Mouse (Mus musculus): ENCODE measurements at regions not wholly inside any gene's neighbourhood (a gene's known extent, or its start where the extent isn't known, plus 50 kb on each side); places are given as distances from the start of the nearest gene placed in this dataset.
"Not testable (repeated sequence)": the region's sequence is repeated elsewhere in the genome, so short reads cannot be mapped to it uniquely, and the experiment has no call there.

GRCm38 (mm10) chr5:67487965-67488409 lies 59.9 kb upstream of the Bend4 start:
- H3K36me3 ChIP-seq (ENCODE audit: control insufficient read depth, insufficient read depth, low read length) = no peaks in the 10 kb centered on the region
- peaks cover 9% of the 10 kb centered on the region; the same call in 1 of the 2 replicates for H3K4me1 ChIP-seq (ENCODE audit: control insufficient read depth, insufficient read depth, low read length)
- 17% methylated on average over 11 of the region's 11 CpGs for WGBS
- H3K9me3 ChIP-seq (ENCODE audit: control insufficient read depth, low read length) = no peaks in the 10 kb centered on the region
- peak; percentile 51; the same call in 1 of the 2 replicates for ATAC-seq (ENCODE audit: low FRiP score, low TSS enrichment)
- no peak overlapping the region for H3K27ac ChIP-seq (ENCODE audit: low read depth, low read length)
- H3K9ac ChIP-seq (ENCODE audit: low read depth, low read length) = no peak overlapping the region
- H3K4me2 ChIP-seq (replicated peaks; ENCODE audit: low read depth, low read length) = no peak overlapping the region
- no peak overlapping the region for H3K4me3 ChIP-seq (ENCODE audit: low read length)
- H3K27me3 ChIP-seq (ENCODE audit: control insufficient read depth, insufficient read depth, low read length) = no peaks in the 10 kb centered on the region

- peaks cover 11% of the 10 kb centered on the region; the same call in 1 of the 2 replicates for H3K4me1 ChIP-seq (ENCODE audit: control insufficient read depth, insufficient read depth, low read length)
- not testable (repeated sequence) for H3K4me3 ChIP-seq (ENCODE audit: low read length); ATAC-seq (ENCODE audit: low FRiP score, low TSS enrichment); H3K36me3 ChIP-seq (ENCODE audit: control insufficient read depth, insufficient read depth, low read length); H3K9ac ChIP-seq (ENCODE audit: low read depth, low read length); H3K27me3 ChIP-seq (ENCODE audit: control insufficient read depth, insufficient read depth, low read length); H3K9me3 ChIP-seq (ENCODE audit: control insufficient read depth, low read length); H3K4me2 ChIP-seq (replicated peaks; ENCODE audit: low read depth, low read length); H3K27ac ChIP-seq (ENCODE audit: low read depth, low read length)
Measured at GRCm38 (mm10) chr5:67490709-67491108, 62.6 kb upstream of the Bend4 start.

- H3K4me1 ChIP-seq (ENCODE audit: control insufficient read depth, insufficient read depth, low read length) = peaks cover 11% of the 10 kb centered on the region; the same call in 1 of the 2 replicates
- H3K36me3 ChIP-seq (ENCODE audit: control insufficient read depth, insufficient read depth, low read length) = no peaks in the 10 kb centered on the region
- H3K4me2 ChIP-seq (replicated peaks; ENCODE audit: low read depth, low read length) = no peak overlapping the region
- ATAC-seq (ENCODE audit: low FRiP score, low TSS enrichment) = peak; percentile 65; the same call in 1 of the 2 replicates
- no peak overlapping the region for H3K9ac ChIP-seq (ENCODE audit: low read depth, low read length)
- 18% methylated on average over 9 of the region's 9 CpGs for WGBS
- no peak overlapping the region for H3K27ac ChIP-seq (ENCODE audit: low read depth, low read length)
- H3K4me3 ChIP-seq (ENCODE audit: low read length) = no peak overlapping the region
- no peaks in the 10 kb centered on the region for H3K9me3 ChIP-seq (ENCODE audit: control insufficient read depth, low read length)
- H3K27me3 ChIP-seq (ENCODE audit: control insufficient read depth, insufficient read depth, low read length) = no peaks in the 10 kb centered on the region
Measured at GRCm38 (mm10) chr5:67492893-67493302, 64.8 kb upstream of the Bend4 start.

- H3K27ac ChIP-seq (ENCODE audit: low read depth, low read length) = no peak overlapping the region
- 82% methylated on average over 7 of the region's 7 CpGs for WGBS
Measured at GRCm38 (mm10) chr5:67496710-67497109, 68.6 kb upstream of the Bend4 start.

GRCm38 (mm10) chr5:67520251-67520650 lies 87.4 kb upstream of the Shisa3 start:
- H3K4me1 ChIP-seq (ENCODE audit: control insufficient read depth, insufficient read depth, low read length) = no peaks in the 10 kb centered on the region
- H3K9ac ChIP-seq (ENCODE audit: low read depth, low read length) = no peak overlapping the region
- no peaks in the 10 kb centered on the region for H3K27me3 ChIP-seq (ENCODE audit: control insufficient read depth, insufficient read depth, low read length)
- H3K36me3 ChIP-seq (ENCODE audit: control insufficient read depth, insufficient read depth, low read length) = no peaks in the 10 kb centered on the region
- no peaks in the 10 kb centered on the region for H3K9me3 ChIP-seq (ENCODE audit: control insufficient read depth, low read length)
- no peak overlapping the region for H3K4me3 ChIP-seq (ENCODE audit: low read length)
- H3K27ac ChIP-seq (ENCODE audit: low read depth, low read length) = no peak overlapping the region
- WGBS = 91% methylated on average over 5 of the region's 5 CpGs
- ATAC-seq (ENCODE audit: low FRiP score, low TSS enrichment) = no peak
- H3K4me2 ChIP-seq (replicated peaks; ENCODE audit: low read depth, low read length) = no peak overlapping the region

More at GRCm38 (mm10) chr5:67496710-67497109, 68.6 kb upstream of the Bend4 start:
- H3K9me3 ChIP-seq (ENCODE audit: control insufficient read depth, low read length) = no peaks in the 10 kb centered on the region
- peaks cover 6% of the 10 kb centered on the region; the same call in 1 of the 2 replicates for H3K4me1 ChIP-seq (ENCODE audit: control insufficient read depth, insufficient read depth, low read length)
- no peaks in the 10 kb centered on the region for H3K27me3 ChIP-seq (ENCODE audit: control insufficient read depth, insufficient read depth, low read length)
- H3K4me3 ChIP-seq (ENCODE audit: low read length) = no peak overlapping the region
- no peak overlapping the region for H3K9ac ChIP-seq (ENCODE audit: low read depth, low read length)
- no peaks in the 10 kb centered on the region for H3K36me3 ChIP-seq (ENCODE audit: control insufficient read depth, insufficient read depth, low read length)
- no peak for ATAC-seq (ENCODE audit: low FRiP score, low TSS enrichment)
- no peak overlapping the region for H3K4me2 ChIP-seq (replicated peaks; ENCODE audit: low read depth, low read length)

- Histone ChIP-seq H3K27me3 (ENCODE audit: control insufficient read depth, insufficient read depth, low read length) (no peaks in the 10 kb centered on the region), H3K36me3 (ENCODE audit: control insufficient read depth, insufficient read depth, low read length) (no peaks in the 10 kb centered on the region), H3K4me2 (replicated peaks; ENCODE audit: low read depth, low read length) (no peak overlapping the region), H3K4me1 (ENCODE audit: control insufficient read depth, insufficient read depth, low read length) (no peaks in the 10 kb centered on the region), H3K9ac (ENCODE audit: low read depth, low read length) (no peak overlapping the region), H3K27ac (ENCODE audit: low read depth, low read length) (no peak overlapping the region), H3K9me3 (ENCODE audit: control insufficient read depth, low read length) (no peaks in the 10 kb centered on the region), H3K4me3 (ENCODE audit: low read length) (no peak overlapping the region)
- WGBS = 70% methylated on average over 3 of the region's 3 CpGs
- ATAC-seq (ENCODE audit: low FRiP score, low TSS enrichment) = no peak
Measured at GRCm38 (mm10) chr5:67521423-67521912, 86.2 kb upstream of the Shisa3 start.

- no peaks in the 10 kb centered on the region for H3K27me3 ChIP-seq (ENCODE audit: control insufficient read depth, insufficient read depth, low read length)
- H3K4me3 ChIP-seq (ENCODE audit: low read length) = no peak overlapping the region
- ATAC-seq (ENCODE audit: low FRiP score, low TSS enrichment) = no peak
- no peak overlapping the region for H3K27ac ChIP-seq (ENCODE audit: low read depth, low read length)
- no peaks in the 10 kb centered on the region for H3K4me1 ChIP-seq (ENCODE audit: control insufficient read depth, insufficient read depth, low read length)
- WGBS = 65% methylated on average over 5 of the region's 5 CpGs
- H3K9me3 ChIP-seq (ENCODE audit: control insufficient read depth, low read length) = no peaks in the 10 kb centered on the region
- no peak overlapping the region for H3K4me2 ChIP-seq (replicated peaks; ENCODE audit: low read depth, low read length)
- no peak overlapping the region for H3K9ac ChIP-seq (ENCODE audit: low read depth, low read length)
- no peaks in the 10 kb centered on the region for H3K36me3 ChIP-seq (ENCODE audit: control insufficient read depth, insufficient read depth, low read length)
Measured at GRCm38 (mm10) chr5:67530149-67530548, 77.5 kb upstream of the Shisa3 start.

DNA sequence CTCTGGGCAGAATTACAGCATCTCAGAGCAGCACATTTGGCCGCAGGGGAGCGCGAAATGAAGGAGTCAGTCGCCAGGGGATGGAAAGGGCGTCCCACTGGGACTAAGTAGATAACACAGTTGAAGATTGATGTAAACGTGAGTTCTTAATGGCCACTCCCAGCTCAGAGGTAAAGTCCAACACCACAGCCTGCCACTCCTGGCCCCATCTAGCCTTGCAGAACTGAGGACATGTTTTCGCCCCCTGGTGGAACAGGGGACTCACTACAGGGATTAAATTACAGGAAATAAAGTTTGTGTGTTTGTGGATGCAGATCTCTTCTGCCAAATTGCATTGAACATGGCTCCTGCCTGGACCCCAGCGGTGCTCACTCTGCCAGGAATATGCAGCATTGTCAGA lies 76.7 kb upstream of the Shisa3 start:
- Histone ChIP-seq H3K4me3 (ENCODE audit: low read length) (no peak overlapping the region), H3K27me3 (ENCODE audit: control insufficient read depth, insufficient read depth, low read length) (no peaks in the 10 kb centered on the region), H3K27ac (ENCODE audit: low read depth, low read length) (no peak overlapping the region), H3K36me3 (ENCODE audit: control insufficient read depth, insufficient read depth, low read length) (no peaks in the 10 kb centered on the region), H3K9ac (ENCODE audit: low read depth, low read length) (no peak overlapping the region), H3K4me1 (ENCODE audit: control insufficient read depth, insufficient read depth, low read length) (no peaks in the 10 kb centered on the region), H3K4me2 (replicated peaks; ENCODE audit: low read depth, low read length) (no peak overlapping the region), H3K9me3 (ENCODE audit: control insufficient read depth, low read length) (no peaks in the 10 kb centered on the region)
- ATAC-seq (ENCODE audit: low FRiP score, low TSS enrichment) = no peak
- 35% methylated on average over 8 of the region's 8 CpGs for WGBS

DNA sequence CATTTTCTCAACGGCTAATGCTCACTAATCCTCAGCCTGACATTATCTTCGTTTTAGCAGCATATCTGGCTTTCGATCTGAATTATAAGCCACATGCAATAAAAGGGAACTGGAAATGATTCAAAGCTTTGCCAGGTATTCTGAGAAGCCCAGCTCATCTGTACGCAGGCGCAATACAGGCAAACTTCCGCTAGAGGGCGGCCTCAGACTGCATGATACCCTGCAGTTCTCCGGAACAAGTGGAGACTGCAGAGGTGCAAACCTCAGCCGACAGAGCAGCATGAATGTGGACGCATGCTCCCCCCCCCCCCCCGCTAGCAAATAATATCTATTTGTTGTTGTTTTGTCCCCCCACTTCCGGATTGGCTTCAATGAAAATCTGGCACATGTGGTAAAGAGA lies 75.3 kb upstream of the Shisa3 start:
- ATAC-seq (ENCODE audit: low FRiP score, low TSS enrichment) = peak; percentile 73
- Histone ChIP-seq H3K4me3 (ENCODE audit: low read length) (peak overlapping the region; percentile 9; the same call in 1 of the 2 replicates), H3K4me1 (ENCODE audit: control insufficient read depth, insufficient read depth, low read length) (no peaks in the 10 kb centered on the region), H3K9me3 (ENCODE audit: control insufficient read depth, low read length) (no peaks in the 10 kb centered on the region), H3K4me2 (replicated peaks; ENCODE audit: low read depth, low read length) (peak overlapping the region; percentile 32), H3K9ac (ENCODE audit: low read depth, low read length) (no peak overlapping the region), H3K27ac (ENCODE audit: low read depth, low read length) (peak overlapping the region; percentile 67; the same call in 1 of the 2 replicates), H3K36me3 (ENCODE audit: control insufficient read depth, insufficient read depth, low read length) (no peaks in the 10 kb centered on the region), H3K27me3 (ENCODE audit: control insufficient read depth, insufficient read depth, low read length) (no peaks in the 10 kb centered on the region)
- 3% methylated on average over 12 of the region's 12 CpGs for WGBS

All from kidney, embryonic 14.5 days (tissue).